8 mouse cellular contexts compared by ENCODE assay signal in the genomic region with DNA sequence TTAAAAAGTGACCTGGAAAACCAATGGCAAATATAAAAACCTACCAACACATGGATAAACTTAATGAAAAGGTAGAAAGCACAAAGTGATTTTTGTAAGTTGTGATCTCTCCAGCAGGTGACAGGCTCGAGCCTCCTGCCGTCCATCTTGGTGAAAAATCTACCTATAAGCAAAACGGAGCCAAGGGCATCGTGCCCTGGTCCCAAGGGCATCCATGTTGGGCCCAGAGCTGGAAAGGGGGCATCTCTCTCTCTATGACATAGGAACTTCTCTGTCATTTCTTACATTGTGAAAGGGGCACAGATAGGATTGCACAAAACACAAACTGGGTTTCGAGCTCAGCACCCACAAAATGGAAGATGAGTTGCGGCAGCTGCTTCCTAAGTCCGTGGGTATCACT. TPM values are rescaled to one million over a fixed set of nuclear protein-coding genes. Genes with fewer than 3 reads are reported as not detected.
DNase-seq lines count a peak whose midpoint lies in the region; ATAC-seq and TF ChIP-seq lines count a peak whose summit lies in the region.

No protein-coding gene starts in this region.

- peak; percentile 62 for TF ChIP-seq CTCF in kidney, postnatal 0 days (IDR thresholded peaks at IDR 0.05; ENCODE audit: low read depth)

- peak overlapping the region; percentile 99 for H3K9ac ChIP-seq in heart, embryonic 13.5 days
- H3K9ac ChIP-seq in forebrain, embryonic 13.5 days, result peak overlapping the region; percentile 81
- peak overlapping the region; percentile 93 for H3K9ac ChIP-seq in kidney, postnatal 0 days (ENCODE audit: low read depth, low read length)
- peak overlapping the region; percentile 92 for H3K9ac ChIP-seq in neural tube, embryonic 13.5 days

- intact Hi-C loops in heart, postnatal 14 days (cut with DNase I), result loop anchor here (5.0 kb wide), 2 partner anchors 232 to 662 kb away; no protein-coding TSS in a partner anchor

- ATAC-seq in heart, embryonic 13.5 days (ENCODE audit: extremely low read depth, insufficient number of reproducible peaks, low FRiP score, low TSS enrichment), result no peak
- ATAC-seq in forebrain, embryonic 13.5 days, result no peak
- no peak for ATAC-seq in kidney, postnatal 0 days (replicated peaks; ENCODE audit: low FRiP score, low read depth)
- ATAC-seq in neural tube, embryonic 13.5 days (ENCODE audit: low read depth), result no peak

- WGBS in heart, embryonic 13.5 days, result 32% methylated on average over 7 of the region's 7 CpGs
- WGBS in forebrain, embryonic 13.5 days, result 68% methylated on average over 7 of the region's 7 CpGs
- WGBS in kidney, postnatal 0 days, result 44% methylated on average over 7 of the region's 7 CpGs
- WGBS in neural tube, embryonic 13.5 days, result 56% methylated on average over 7 of the region's 7 CpGs

- no peaks in the 10 kb centered on the region for H3K9me3 ChIP-seq in heart, embryonic 13.5 days
- no peaks in the 10 kb centered on the region for H3K9me3 ChIP-seq in forebrain, embryonic 13.5 days (replicated peaks)
- H3K9me3 ChIP-seq in kidney, postnatal 0 days (replicated peaks; ENCODE audit: low read length), result no peaks in the 10 kb centered on the region
- no peaks in the 10 kb centered on the region for H3K9me3 ChIP-seq in neural tube, embryonic 13.5 days

- H3K4me3 ChIP-seq in heart, embryonic 13.5 days, result peak overlapping the region; percentile 88
- H3K4me3 ChIP-seq in forebrain, embryonic 13.5 days, result peak overlapping the region; percentile 66
- H3K4me3 ChIP-seq in kidney, postnatal 0 days (replicated peaks; ENCODE audit: low read depth, low read length), result peak overlapping the region; percentile 73
- peak overlapping the region; percentile 79 for H3K4me3 ChIP-seq in neural tube, embryonic 13.5 days

- peak overlapping the region; percentile 98 for H3K27ac ChIP-seq in heart, embryonic 13.5 days (replicated peaks)
- no peak overlapping the region for H3K27ac ChIP-seq in forebrain, embryonic 13.5 days
- H3K27ac ChIP-seq in kidney, postnatal 0 days, result peak overlapping the region; percentile 91
- H3K27ac ChIP-seq in neural tube, embryonic 13.5 days (replicated peaks), result peak overlapping the region; percentile 95

- H3K27me3 ChIP-seq in heart, embryonic 13.5 days (replicated peaks), result peaks cover 18% of the 10 kb centered on the region
- peaks cover 18% of the 10 kb centered on the region; the same call in 1 of the 2 replicates for H3K27me3 ChIP-seq in forebrain, embryonic 13.5 days
- H3K27me3 ChIP-seq in kidney, postnatal 0 days (ENCODE audit: insufficient read depth, low read length), result no peaks in the 10 kb centered on the region
- H3K27me3 ChIP-seq in neural tube, embryonic 13.5 days, result peaks cover 11% of the 10 kb centered on the region

- peaks cover 36% of the 10 kb centered on the region for H3K36me3 ChIP-seq in heart, embryonic 13.5 days
- H3K36me3 ChIP-seq in forebrain, embryonic 13.5 days (ENCODE audit: poor library complexity, severe bottlenecking), result peaks cover 15% of the 10 kb centered on the region
- H3K36me3 ChIP-seq in kidney, postnatal 0 days (ENCODE audit: insufficient read depth, low read length), result no peaks in the 10 kb centered on the region
- H3K36me3 ChIP-seq in neural tube, embryonic 13.5 days, result peaks cover 29% of the 10 kb centered on the region

- DNase-seq in heart, postnatal 14 days, result no peak
- peak; percentile 52 for DNase-seq in NIH3T3 (ENCODE audit: low read depth)
- no peak for DNase-seq in kidney, postnatal 0 days (ENCODE audit: low spot score)
- no peak for DNase-seq in embryo, embryonic 10.5 days (ENCODE audit: low spot score)
- DNase-seq in urinary bladder, postnatal 25 days (ENCODE audit: low spot score), result no peak

- peak overlapping the region; percentile 75 for H3K4me2 ChIP-seq in heart, embryonic 13.5 days
- H3K4me2 ChIP-seq in forebrain, embryonic 13.5 days, result peak overlapping the region; percentile 84
- H3K4me2 ChIP-seq in kidney, postnatal 0 days (ENCODE audit: low read length), result peak overlapping the region; percentile 69
- H3K4me2 ChIP-seq in neural tube, embryonic 13.5 days, result peak overlapping the region; percentile 72

- peaks cover 72% of the 10 kb centered on the region for H3K4me1 ChIP-seq in heart, embryonic 13.5 days
- H3K4me1 ChIP-seq in forebrain, embryonic 13.5 days, result peaks cover 38% of the 10 kb centered on the region
- H3K4me1 ChIP-seq in kidney, postnatal 0 days (replicated peaks; ENCODE audit: insufficient read depth, low read length), result no peaks in the 10 kb centered on the region
- peaks cover 54% of the 10 kb centered on the region for H3K4me1 ChIP-seq in neural tube, embryonic 13.5 days (replicated peaks)

RNA-seq across cellular contexts. Expression of gene Atp1b1, which starts 2.5 kb away (rescaled TPM):
- 293 and 324 TPM in 2 replicates for polyA plus RNA-seq in heart, embryonic 13.5 days (2015; fragmentation: Nextera tagmentation; extraction: Ambion mirVana)
- total RNA-seq in heart, postnatal 14 days (2021), result 100 to 1,000 TPM; 452 to 466 TPM
- 34.0 and 41.6 TPM in 2 replicates for polyA plus RNA-seq in forebrain, embryonic 13.5 days (2015; fragmentation: Nextera tagmentation; extraction: Ambion mirVana)
- 720 and 731 TPM in 2 replicates for polyA plus RNA-seq in kidney, postnatal 0 days (2015; fragmentation: Nextera tagmentation; extraction: Ambion mirVana)
- 164 and 166 TPM in 2 replicates for polyA plus RNA-seq in neural tube, embryonic 13.5 days (2015; fragmentation: Nextera tagmentation; extraction: Ambion mirVana)
